Mouse (Mus musculus) naive thymus-derived CD4-positive, alpha-beta T cell, adult 2 months (primary cell): ENCODE measurements at regions not wholly inside any gene's neighbourhood (a gene's known extent, or its start where the extent isn't known, plus 50 kb on each side); places are given as distances from the start of the nearest gene placed in this dataset.

Source experiments
- DNase-seq: peaks from one replicate; pipeline ENCODE4 v3.0.0-alpha.2; 2011; ENCODE audit warnings: low read depth

DNA sequence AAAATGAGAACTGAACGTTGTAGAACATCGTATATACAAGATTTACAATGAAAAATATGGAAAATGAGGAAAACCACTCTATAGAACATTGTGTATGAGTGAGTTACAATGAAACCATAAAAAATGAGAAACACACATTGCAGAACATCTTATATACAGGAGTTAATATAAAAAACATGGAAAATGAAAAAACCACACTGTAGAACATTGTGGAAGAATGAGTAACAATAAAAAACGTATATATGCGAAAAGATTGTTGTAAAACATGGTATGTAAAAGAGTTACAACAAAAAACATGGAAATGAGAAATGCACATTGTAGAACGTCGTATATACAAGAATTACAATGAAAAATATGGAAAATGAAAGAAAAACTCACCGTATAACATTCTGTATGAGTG lies 301.2 kb downstream of the Gm3376 start:
- peak; percentile 84 for DNase-seq

DNA sequence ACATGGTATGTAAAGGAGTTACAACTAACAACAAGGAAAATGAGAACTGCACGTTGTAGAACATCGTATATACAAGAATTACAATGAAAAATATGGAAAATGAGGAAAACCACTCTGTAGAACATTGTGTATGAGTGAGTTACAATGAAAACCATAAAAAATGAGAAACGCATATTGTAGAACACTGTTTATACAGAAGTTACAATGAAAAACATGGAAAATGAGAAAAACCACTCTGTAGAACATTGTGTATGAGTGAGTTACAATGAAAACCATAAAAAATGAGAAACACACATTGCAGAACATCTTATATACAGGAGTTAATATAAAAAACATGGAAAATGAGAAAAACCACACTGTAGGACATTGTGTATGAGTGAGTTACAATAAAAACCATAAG lies 302.1 kb downstream of the Gm3376 start:
- DNase-seq, result peak; percentile 68
